Mouse (Mus musculus) CH12F3 (cell line): Measurements from ENCODE around the gene Snrnp35.

Experiments used
- in situ Hi-C: fragments of 300-500 bp; cut with MboI; formaldehyde crosslinking; loops from 2 replicates; pipeline ENCODE4 v1.14.3; 2020; ENCODE audit warnings: low sequenced_read_pairs

Gene Snrnp35

GRCm38 (mm10) chr5:124535016-124535415 lies 52.1 kb downstream of the Snrnp35 start:
- in situ Hi-C loops: loop anchor here (10.0 kb wide), 1 partner anchor 100 kb away; the partner anchor contains the start of gene Kmt5a

GRCm38 (mm10) chr5:124536776-124537175 lies 53.8 kb downstream of the Snrnp35 start:
- in situ Hi-C loops: loop anchor here (10.0 kb wide), 1 partner anchor 102 kb away; the partner anchor contains the start of gene Kmt5a

DNA sequence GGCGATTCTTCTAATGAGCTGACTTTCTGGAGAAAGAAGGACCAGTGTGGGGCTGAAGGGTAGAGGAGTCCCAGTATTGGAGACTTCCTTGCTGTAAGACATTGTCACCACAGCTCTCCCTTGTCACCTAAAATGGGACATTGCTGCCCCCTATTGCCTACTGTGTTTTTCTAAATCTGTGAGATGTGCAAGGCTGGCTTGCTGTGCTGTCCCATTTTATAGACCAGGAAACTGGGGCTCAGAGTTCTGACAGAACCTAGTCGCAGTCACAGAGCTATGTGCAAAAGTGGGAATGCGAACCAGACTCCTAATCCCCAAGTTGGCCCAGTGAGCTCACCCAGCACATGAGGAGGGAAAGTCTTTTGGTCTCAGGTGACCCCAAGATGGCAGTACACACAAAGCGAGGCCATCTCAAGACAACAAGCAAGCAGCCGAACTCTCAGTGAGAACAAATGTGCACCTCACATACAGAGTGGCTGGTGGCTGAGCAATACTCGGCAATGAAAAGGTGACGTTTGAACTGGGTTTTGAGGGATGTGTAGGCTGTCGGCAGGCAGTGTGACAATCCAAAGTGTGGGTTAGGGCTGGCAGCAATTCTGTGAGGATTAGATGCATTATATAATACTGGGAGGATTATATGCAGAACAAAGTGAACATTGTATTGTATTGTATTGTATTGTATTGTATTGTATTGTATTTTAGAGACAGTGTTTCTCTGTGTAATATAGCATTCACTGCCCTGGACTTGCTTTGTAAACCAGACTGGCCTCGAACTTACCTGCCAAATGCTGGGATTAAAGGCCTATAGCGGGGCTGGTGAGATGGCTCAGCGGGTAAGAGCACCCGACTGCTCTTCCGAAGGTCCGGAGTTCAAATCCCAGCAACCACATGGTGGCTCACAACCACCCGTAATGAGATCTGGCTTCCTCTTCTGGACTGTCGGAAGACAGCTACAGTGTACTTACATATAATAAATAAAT lies 56.2 kb downstream of the Snrnp35 start:
- in situ Hi-C loops: loop anchor here (10.0 kb wide), 1 partner anchor 104 kb away; the partner anchor contains the start of gene Kmt5a

GRCm38 (mm10) chr5:124539905-124540304 lies 57.0 kb downstream of the Snrnp35 start:
- in situ Hi-C loops: loop anchor here (10.0 kb wide), 1 partner anchor 105 kb away; the partner anchor contains the start of gene Kmt5a

- in situ Hi-C loops: no loop called here
These were observed 57.5 kb downstream of the Snrnp35 start, which contains the start of gene Tmed2 for GRCm38 (mm10) chr5:124540383-124540786. Gene Tmed2 (plus strand): TSS chr5:124540695.
